Mouse (Mus musculus) forebrain, embryonic 16.5 days (tissue): ENCODE measurements around the gene Naip2. TPM values are rescaled to one million over a fixed set of nuclear protein-coding genes. Genes with fewer than 3 reads are reported as not detected.
A peak's percentile ranks its signal among the peaks of the same experiment; 100 is the strongest.
"Not testable (repeated sequence)": the region's sequence is repeated elsewhere in the genome, so short reads cannot be mapped to it uniquely, and the experiment has no call there.

Experiments used
- ATAC-seq: fragments of 200-750 bp; cut with Nextera tagmentation; 2 replicates; pipeline ENCODE4 v1.8.0; 2017; ENCODE audit warnings: mild to moderate bottlenecking, moderate library complexity
- H3K27ac ChIP-seq: fragments of 300-500 bp; sonication (generic); 2 replicates; pipeline ENCODE4 v1.5.1; 2014; ENCODE audit warnings: low read length, control low read depth
- H3K27me3 ChIP-seq: fragments of 300-500 bp; sonication (generic); replicated peaks from 2 replicates; pipeline ENCODE4 v1.6.1; 2014; ENCODE audit warnings: low read length; ENCODE audit not compliant: control insufficient read depth, insufficient read depth
- H3K36me3 ChIP-seq: fragments of 300-500 bp; sonication (generic); 2 replicates; pipeline ENCODE4 v1.6.1; 2014; ENCODE audit not compliant: control insufficient read depth, insufficient read depth
- H3K4me1 ChIP-seq: fragments of 300-500 bp; sonication (generic); replicated peaks from 2 replicates; pipeline ENCODE4 v1.6.1; 2014; ENCODE audit warnings: low read length; ENCODE audit not compliant: control insufficient read depth, insufficient read depth
- H3K4me2 ChIP-seq: fragments of 300-500 bp; sonication (generic); 2 replicates; pipeline ENCODE4 v1.6.1; 2014; ENCODE audit warnings: mild to moderate bottlenecking, low read length, control low read depth
- H3K4me3 ChIP-seq: fragments of 300-500 bp; sonication (generic); replicated peaks from 2 replicates; pipeline ENCODE4 v1.5.1; 2014; ENCODE audit warnings: mild to moderate bottlenecking, low read length, control low read depth
- H3K9ac ChIP-seq: fragments of 300-500 bp; sonication (generic); replicated peaks from 2 replicates; pipeline ENCODE4 v1.6.1; 2014; ENCODE audit warnings: low read depth, low read length, control low read depth
- H3K9me3 ChIP-seq: fragments of 300-500 bp; sonication (generic); 2 replicates; pipeline ENCODE4 v1.6.1; 2016; ENCODE audit warnings: low read length; ENCODE audit not compliant: control insufficient read depth
- WGBS: fragments of 180-500 bp; shearing (Covaris S2); extraction: QIAGEN DNeasy Blood & Tissue Kit; methylation state at CpG from one replicate; pipeline ENCODE4 v1.1.7; 2014; 5-methylcytosine and 5-hydroxymethylcytosine counted together
- polyA plus RNA-seq: library from polyadenylated mRNA; unstranded; fragments of >200 nt; fragmentation: Nextera tagmentation; extraction: Ambion mirVana; gene quantifications from 2 replicates; pipeline ENCODE4 v1.2.1, GENCODE M21; 2015

Gene Naip2
- polyA plus RNA-seq, 1 experiment from 2014 or later: 0.13 TPM

- not testable (repeated sequence) for H3K4me2 ChIP-seq, H3K27me3 ChIP-seq, H3K4me3 ChIP-seq, H3K36me3 ChIP-seq, H3K9ac ChIP-seq, H3K27ac ChIP-seq, ATAC-seq, H3K9me3 ChIP-seq, H3K4me1 ChIP-seq
- 85% methylated on average over 3 of the region's 5 CpGs for WGBS
Measured at GRCm38 (mm10) chr13:100174360-100174759, 27.5 kb downstream of the Naip2 start.

- not testable (repeated sequence) for H3K4me3 ChIP-seq, ATAC-seq, H3K27ac ChIP-seq, H3K27me3 ChIP-seq, H3K9me3 ChIP-seq, H3K36me3 ChIP-seq, H3K4me1 ChIP-seq, H3K4me2 ChIP-seq, H3K9ac ChIP-seq
- 72% methylated on average over 2 of the region's 2 CpGs for WGBS
Measured at GRCm38 (mm10) chr13:100166378-100166777, 35.5 kb downstream of the Naip2 start.

GRCm38 (mm10) chr13:100162467-100162866 lies 39.4 kb downstream of the Naip2 start:
- not testable (repeated sequence) for H3K9ac ChIP-seq, H3K4me1 ChIP-seq

GRCm38 (mm10) chr13:100161171-100161870 lies 40.6 kb downstream of the Naip2 start:
- WGBS: 91% methylated on average over 11 of the region's 11 CpGs
- not testable (repeated sequence) for H3K27me3 ChIP-seq, ATAC-seq, H3K4me1 ChIP-seq, H3K4me2 ChIP-seq, H3K9ac ChIP-seq, H3K36me3 ChIP-seq, H3K9me3 ChIP-seq, H3K27ac ChIP-seq, H3K4me3 ChIP-seq

More at GRCm38 (mm10) chr13:100162467-100162866, 39.4 kb downstream of the Naip2 start:
- H3K9me3 ChIP-seq, H3K27ac ChIP-seq, H3K36me3 ChIP-seq, H3K4me3 ChIP-seq, H3K4me2 ChIP-seq, H3K27me3 ChIP-seq, ATAC-seq: not testable (repeated sequence)

GRCm38 (mm10) chr13:100156624-100157023 lies 45.3 kb downstream of the Naip2 start:
- H3K27ac ChIP-seq: no peak overlapping the region
- no peak for ATAC-seq
- H3K36me3 ChIP-seq: no peaks in the 10 kb centered on the region
- no peaks in the 10 kb centered on the region for H3K27me3 ChIP-seq
- H3K9me3 ChIP-seq: no peaks in the 10 kb centered on the region
- no peak overlapping the region for H3K9ac ChIP-seq
- no peaks in the 10 kb centered on the region for H3K4me1 ChIP-seq
- 94% methylated on average over 3 of the region's 3 CpGs for WGBS
- H3K4me2 ChIP-seq: no peak overlapping the region
- no peak overlapping the region for H3K4me3 ChIP-seq

- H3K27ac ChIP-seq: no peak overlapping the region
- ATAC-seq: no peak
- no peaks in the 10 kb centered on the region for H3K4me1 ChIP-seq
- H3K4me2 ChIP-seq: no peak overlapping the region
- no peak overlapping the region for H3K9ac ChIP-seq
- WGBS: 69% methylated on average over 1 of the region's 1 CpGs
- no peak overlapping the region for H3K4me3 ChIP-seq
- no peaks in the 10 kb centered on the region for H3K36me3 ChIP-seq
- no peaks in the 10 kb centered on the region for H3K27me3 ChIP-seq
- no peaks in the 10 kb centered on the region for H3K9me3 ChIP-seq
Measured at GRCm38 (mm10) chr13:100152659-100153058, 49.2 kb downstream of the Naip2 start.

- H3K9ac ChIP-seq: no peak overlapping the region
- H3K9me3 ChIP-seq: no peaks in the 10 kb centered on the region
- H3K4me2 ChIP-seq: no peak overlapping the region
- no peaks in the 10 kb centered on the region for H3K27me3 ChIP-seq
- no peak for ATAC-seq
- 85% methylated on average over 8 of the region's 8 CpGs for WGBS
- no peak overlapping the region for H3K4me3 ChIP-seq
- peaks cover 21% of the 10 kb centered on the region for H3K36me3 ChIP-seq
- H3K4me1 ChIP-seq: no peaks in the 10 kb centered on the region
- no peak overlapping the region for H3K27ac ChIP-seq
Measured at GRCm38 (mm10) chr13:100141646-100142314, 60.1 kb downstream of the Naip2 start.

- no peak overlapping the region for H3K27ac ChIP-seq
- H3K4me1 ChIP-seq: peaks cover 16% of the 10 kb centered on the region
- no peaks in the 10 kb centered on the region for H3K27me3 ChIP-seq
- H3K4me3 ChIP-seq: peak overlapping the region; percentile 99
- ATAC-seq: peak; percentile 24
- peak overlapping the region; percentile 97 for H3K4me2 ChIP-seq
- peaks cover 14% of the 10 kb centered on the region for H3K36me3 ChIP-seq
- whole genome bisulfite sequencing: 5% methylated on average over 10 of the region's 10 CpGs
- H3K9ac ChIP-seq: peak overlapping the region; percentile 92
- no peaks in the 10 kb centered on the region for H3K9me3 ChIP-seq
Measured at GRCm38 (mm10) chr13:100125258-100125643, 76.6 kb downstream of the Naip2 start.

- Histone ChIP-seq H3K4me1 (peaks cover 16% of the 10 kb centered on the region), H3K27me3 (no peaks in the 10 kb centered on the region), H3K9ac (peak within 1 kb of the TSS; percentile 92), H3K9me3 (no peaks in the 10 kb centered on the region), H3K4me3 (peak within 1 kb of the TSS; percentile 99), H3K27ac (peak within 1 kb of the TSS; percentile 50; the same call in 1 of the 2 replicates), H3K4me2 (peak within 1 kb of the TSS; percentile 97), H3K36me3 (peaks cover 14% of the 10 kb centered on the region)
- 5% methylated on average over 42 of the region's 42 CpGs for WGBS
- peak; percentile 99 for ATAC-seq
Measured at GRCm38 (mm10) chr13:100124423-100125257, 77.3 kb downstream of the Naip2 start, which contains the start of gene Smn1. Gene Smn1 (plus strand): TSS chr13:100124852.
